Comparison of ENCODE assay signal across 8 mouse cellular contexts in the genomic region with DNA sequence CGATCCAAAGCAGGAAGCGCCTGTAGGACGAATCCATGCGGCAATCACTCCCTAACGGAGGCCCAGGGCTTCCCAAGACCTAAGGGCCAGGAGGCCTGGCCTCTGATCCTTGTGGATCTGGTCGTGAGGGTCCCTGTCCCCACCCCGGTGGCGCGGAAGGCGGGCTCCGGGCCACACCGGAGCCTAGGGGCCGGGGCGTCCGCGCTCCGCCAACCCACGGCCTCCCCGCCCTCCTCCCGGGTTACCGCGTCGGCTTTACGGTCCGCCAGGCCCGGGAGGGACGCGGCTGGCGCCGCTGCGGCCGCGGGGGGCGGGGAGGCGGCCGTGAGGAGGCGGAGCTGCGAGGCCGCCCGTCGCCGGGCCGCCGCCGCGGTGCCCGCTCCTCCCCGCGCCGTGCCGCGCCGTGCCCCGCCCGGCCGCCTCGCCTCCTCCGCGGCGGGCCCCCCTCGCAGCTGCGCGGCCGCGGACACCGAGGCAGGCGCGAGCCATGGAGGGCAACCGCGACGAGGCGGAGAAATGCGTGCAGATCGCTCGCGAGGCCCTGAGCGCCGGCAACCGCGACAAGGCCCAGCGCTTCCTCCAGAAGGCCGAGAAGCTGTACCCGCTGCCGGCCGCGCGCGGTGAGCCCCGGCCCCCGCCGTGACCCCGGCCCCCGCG. TPM values are rescaled to one million over a fixed set of nuclear protein-coding genes. Genes with fewer than 3 reads are reported as not detected.
DNase-seq lines count a peak whose midpoint lies in the region; ATAC-seq lines count a peak whose summit lies in the region.

A gene (plus strand): TSS at position 239 of the 657 bp plus-strand sequence.

- H3K27me3 ChIP-seq in hindbrain, embryonic 11.5 days (ENCODE audit: control insufficient read depth, insufficient read depth, low read length): no peaks in the 10 kb centered on the region

- H3K4me3 ChIP-seq in hindbrain, embryonic 11.5 days (ENCODE audit: low read depth, low read length): peak within 1 kb of the TSS; percentile 61

- H3K27ac ChIP-seq in hindbrain, embryonic 11.5 days (ENCODE audit: low read depth, low read length): peak within 1 kb of the TSS; percentile 97

- H3K9ac ChIP-seq in hindbrain, embryonic 11.5 days (ENCODE audit: low read depth, low read length): peak within 1 kb of the TSS; percentile 98

- WGBS in hindbrain, embryonic 11.5 days: under 1% methylated on average over 58 of the region's 94 CpGs

- DNase-seq in NIH3T3 (ENCODE audit: low read depth): peak; percentile 79
- DNase-seq in cerebellum, adult 9-11 months: peak; percentile 77
- peak; percentile 44 to 55 for DNase-seq in frontal cortex, postnatal 10 days (ENCODE audit: low spot score in 2 of 2)
- DNase-seq in hindbrain, embryonic 11.5 days (ENCODE audit: low spot score): peak; percentile 77
- DNase-seq in layer of hippocampus, postnatal 36 days: peak; percentile 54 to 58
- DNase-seq in lung, postnatal 25 days (ENCODE audit: low spot score): peak; percentile 49
- peak; percentile 42 for DNase-seq in retina, adult 2 months (ENCODE audit: low read depth, low spot score)
- DNase-seq in thymus, postnatal 25 days: peak; percentile 56

- H3K9me3 ChIP-seq in hindbrain, embryonic 11.5 days (ENCODE audit: control insufficient read depth, low read length): no peaks in the 10 kb centered on the region

- H3K36me3 ChIP-seq in hindbrain, embryonic 11.5 days (ENCODE audit: control insufficient read depth, insufficient read depth, low read length): no peaks in the 10 kb centered on the region

- ATAC-seq in hindbrain, embryonic 11.5 days (ENCODE audit: low FRiP score): peak; percentile 33

- H3K4me2 ChIP-seq in hindbrain, embryonic 11.5 days (replicated peaks; ENCODE audit: low read depth, low read length): peak within 1 kb of the TSS; percentile 83

- H3K4me1 ChIP-seq in hindbrain, embryonic 11.5 days (replicated peaks; ENCODE audit: control insufficient read depth, insufficient read depth, low read length): 0 out of 2 replicates have a peak, but pooled peaks cover 2% of the 10 kb centered on the region

RNA-seq across cellular contexts. Expression of the gene that starts here (rescaled TPM):
- polyA plus RNA-seq in hindbrain, embryonic 11.5 days (2014; fragmentation: Nextera tagmentation; extraction: Ambion mirVana): 9.2 and 10.4 TPM in 2 replicates
- 10 to 100 TPM; 52.1 to 53.8 TPM for total RNA-seq in layer of hippocampus, postnatal 36 days (2021)

Comparison
In these comparisons a context has a peak if more than half of its experiments do, and no peak if none do; other contexts are left out.
1. Peak in every context shown above with its lines: DNase-seq, ATAC-seq, H3K4me3 ChIP-seq and H3K27ac ChIP-seq.